Mouse (Mus musculus): ENCODE measurements around the gene Sash1.

- no peak for TF ChIP-seq POLR2A (IDR thresholded peaks at IDR 0.05; ENCODE audit: low read depth, low read length)
- no peak for TF ChIP-seq ELF1 (IDR thresholded peaks at IDR 0.05; ENCODE audit: low read depth, low read length)
- no peak for TF ChIP-seq ZC3H11A (IDR thresholded peaks at IDR 0.05; ENCODE audit: low read depth, low read length)
- TF ChIP-seq ETS1 (conservative IDR thresholded peaks at IDR 0.05; ENCODE audit: low read depth, low read length) = no peak
- no peak for TF ChIP-seq RCOR1 (conservative IDR thresholded peaks at IDR 0.05; ENCODE audit: low read depth, low read length)
- TF ChIP-seq MAFK (IDR thresholded peaks at IDR 0.05; ENCODE audit: insufficient replicate concordance, low read length) = no peak
- no peak for TF ChIP-seq CTCF (conservative IDR thresholded peaks at IDR 0.05 in 1 of 2, IDR thresholded peaks at IDR 0.05 in 1 of 2; ENCODE audit: low read depth in 2 of 2, low read length in 2 of 2)
- no peak for TF ChIP-seq MAX (IDR thresholded peaks at IDR 0.05; ENCODE audit: low read length)
- no peak for TF ChIP-seq JUND (conservative IDR thresholded peaks at IDR 0.05; ENCODE audit: low read depth, low read length)
- no peak for TF ChIP-seq E2F4 (IDR thresholded peaks at IDR 0.05; ENCODE audit: insufficient replicate concordance, low read depth, low read length)
- TF ChIP-seq CHD1 (IDR thresholded peaks at IDR 0.05; ENCODE audit: low read depth, low read length) = no peak
- no peak for TF ChIP-seq NELFE (IDR thresholded peaks at IDR 0.05; ENCODE audit: low read depth, low read length)
- no peak for TF ChIP-seq CHD2 (IDR thresholded peaks at IDR 0.05; ENCODE audit: low read length)
- no peak for TF ChIP-seq ZMIZ1 (IDR thresholded peaks at IDR 0.05; ENCODE audit: low read depth, low read length)
Observed at GRCm38 (mm10) chr10:8926906-8927305, 41.0 kb upstream of the Sash1 start.

All from CH12.LX (cell line).